ENCODE assay signal across 11 mouse cellular contexts in the genomic region with DNA sequence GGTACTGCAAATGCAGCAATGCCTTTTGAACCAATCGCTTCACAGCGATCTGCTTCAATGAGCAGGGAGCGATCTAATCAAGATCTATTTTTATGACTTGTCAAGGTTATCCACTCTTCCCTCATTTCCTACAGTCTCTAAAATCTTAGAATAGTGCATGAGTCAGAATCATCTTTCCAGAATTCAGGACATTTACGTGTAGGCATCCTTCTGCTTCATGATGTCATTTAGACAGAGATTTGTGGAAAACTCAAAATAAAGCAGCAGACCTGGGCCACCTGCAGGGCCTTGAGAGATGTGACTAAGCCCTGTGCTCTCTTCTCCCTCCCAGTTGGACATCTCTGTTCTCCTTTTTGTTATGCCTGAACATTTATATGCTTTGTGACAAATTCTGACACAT.
"Had no signal": no experiment of that assay in that cellular context is flagged by ENCODE, and none has a peak within 500 bp of the region (broad histone marks: within the 10 kb centered on the region; RNA-seq: fewer than 3 reads in every experiment).

No protein-coding gene starts in this region.

- DNase-seq: kidney, adult 9 months; kidney, postnatal 14 days; kidney, postnatal 4 days; left cerebral cortex, postnatal 4 days; liver, postnatal 0 days; lung, embryonic 14.5 days; spleen, adult 18-20 months; thymus, adult 18-20 months; thymus, postnatal 36 days had no signal

- ATAC-seq: liver, postnatal 0 days; lung, postnatal 0 days; midbrain, embryonic 15.5 days had no signal
